Mouse (Mus musculus): ENCODE data around the gene Gprin1.

DNA sequence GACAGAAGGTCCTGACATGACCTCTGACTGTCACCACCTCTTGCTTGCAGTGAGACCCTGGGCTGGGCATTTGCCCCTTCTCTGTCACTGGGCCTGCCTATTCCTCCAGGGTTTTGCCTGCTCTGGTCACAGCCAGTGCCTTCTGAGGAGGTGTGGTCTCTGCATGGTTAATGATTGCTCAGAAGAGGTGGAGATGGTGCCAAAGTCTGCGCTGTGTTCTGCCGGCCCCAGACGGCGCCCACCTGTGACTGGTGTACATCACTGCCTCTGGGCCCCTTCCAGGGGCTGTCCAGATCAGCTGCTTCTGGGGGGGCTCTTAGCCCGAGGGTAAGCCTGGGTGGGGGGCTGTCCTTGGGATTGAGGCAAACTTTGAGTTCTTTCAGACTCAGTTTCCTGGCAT lies 48.4 kb downstream of the Gprin1 start, which contains the start of gene Cdhr2:
- TF ChIP-seq EP300 (IDR thresholded peaks at IDR 0.05; ENCODE audit: low read depth in 1 of 2, low read length in 2 of 2) (no peak), KAT2A (conservative IDR thresholded peaks at IDR 0.05; ENCODE audit: low read depth, low read length) (no peak), TBP (IDR thresholded peaks at IDR 0.05; ENCODE audit: low read depth, low read length) (no peak), CTCF (IDR thresholded peaks at IDR 0.05 in 2 of 3, conservative IDR thresholded peaks at IDR 0.05 in 1 of 3; ENCODE audit: control insufficient read depth in 1 of 3, insufficient read depth in 1 of 3, low read depth in 2 of 3, low read length in 3 of 3, poor library complexity in 1 of 3, severe bottlenecking in 1 of 3) (no peak), E2F4 (IDR thresholded peaks at IDR 0.05; ENCODE audit: borderline replicate concordance, low read depth, low read length) (no peak), POLR2A (IDR thresholded peaks at IDR 0.05; ENCODE audit: control insufficient read depth in 1 of 2, insufficient read depth in 1 of 2, low read depth in 1 of 2, low read length in 2 of 2, poor library complexity in 1 of 2) (no peak)
